Mouse (Mus musculus): ENCODE measurements around the gene Frat1. TPM values are rescaled to one million over a fixed set of nuclear protein-coding genes. Genes with fewer than 3 reads are reported as not detected.
A peak's percentile ranks its signal among the peaks of the same experiment; 100 is the strongest.
"Not testable (repeated sequence)": the region's sequence is repeated elsewhere in the genome, so short reads cannot be mapped to it uniquely, and the experiment has no call there.

Gene Frat1
- polyA plus RNA-seq, 1 experiment = 7.6 TPM

DNA sequence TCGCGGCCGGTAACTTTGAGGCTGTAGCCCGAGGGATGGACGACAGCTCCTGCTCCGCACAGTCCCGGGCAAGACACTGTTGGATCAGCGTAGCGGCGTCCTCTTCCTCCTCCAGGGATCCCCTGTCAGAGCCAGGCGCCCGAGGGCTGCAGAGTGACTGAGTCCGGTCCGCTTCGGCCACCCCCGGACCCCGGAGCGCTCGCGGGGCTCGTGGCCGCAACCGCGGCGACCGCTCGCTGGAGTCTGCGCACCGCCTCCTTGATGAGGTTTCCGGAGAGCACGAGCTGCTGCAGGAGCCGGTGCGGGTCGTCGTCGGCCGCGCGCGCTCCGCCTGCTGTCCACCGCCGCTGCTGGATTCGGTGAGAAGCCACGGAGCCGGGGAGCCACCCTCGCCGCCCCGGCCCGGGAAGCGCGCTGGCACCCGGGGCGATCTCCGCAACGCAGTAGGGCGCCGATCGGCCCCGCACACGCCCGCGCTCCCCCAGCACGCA, 17.4 kb downstream of the Frat1 start:
- no peaks in the 10 kb centered on the region for H3K36me3 ChIP-seq (ENCODE audit: control insufficient read depth, insufficient read depth, low read length)
- H3K27ac ChIP-seq (ENCODE audit: insufficient read depth, low read length) = peak overlapping the region; percentile 97; the same call in 1 of the 2 replicates
- peaks cover 12% of the 10 kb centered on the region; the same call in 1 of the 2 replicates for H3K4me1 ChIP-seq (ENCODE audit: control insufficient read depth, insufficient read depth, insufficient read length)
- no peak for TF ChIP-seq CTCF (IDR thresholded peaks at IDR 0.05; ENCODE audit: extremely low read depth, insufficient read depth, insufficient read length, insufficient replicate concordance)
- no peak for TF ChIP-seq POLR2A (IDR thresholded peaks at IDR 0.05; ENCODE audit: low read depth, low read length)
- peaks cover 3% of the 10 kb centered on the region; the same call in 1 of the 2 replicates for H3K27me3 ChIP-seq (ENCODE audit: control insufficient read depth, insufficient read depth, low read length)
- peak in 1 of 2 experiments; percentile 30 for DNase-seq (ENCODE audit: low read depth in 1 of 2, low spot score in 2 of 2)
- WGBS = under 1% methylated on average over 64 of the region's 64 CpGs
- peak overlapping the region; percentile 63 for H3K4me3 ChIP-seq (ENCODE audit: extremely low read depth, insufficient read depth, insufficient read length)

DNA sequence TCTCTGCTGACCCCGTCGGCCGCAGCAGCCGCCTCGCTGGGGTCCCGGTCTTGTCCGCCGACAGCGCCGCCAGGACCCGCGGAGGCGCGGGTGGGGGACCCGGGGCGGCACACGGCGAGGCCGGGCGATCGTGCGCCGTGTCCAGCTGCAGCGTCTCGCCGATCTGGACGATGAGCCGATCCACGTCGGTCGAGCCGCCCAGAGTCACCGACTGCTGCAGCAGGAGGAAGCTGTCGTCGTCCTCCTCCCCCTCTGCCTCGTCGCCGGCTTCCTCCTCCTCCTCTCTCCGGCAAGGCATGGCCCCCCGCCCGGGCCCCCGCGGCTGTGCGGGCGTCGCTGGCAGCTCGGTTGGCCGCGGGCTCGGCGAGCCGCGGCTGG, 17.8 kb downstream of the Frat1 start:
- not testable (repeated sequence) for H3K27me3 ChIP-seq (ENCODE audit: control insufficient read depth, insufficient read depth, low read length); H3K36me3 ChIP-seq (ENCODE audit: control insufficient read depth, insufficient read depth, low read length); DNase-seq (ENCODE audit: low read depth in 1 of 2, low spot score in 2 of 2)
- peak overlapping the region; percentile 97 for H3K27ac ChIP-seq (ENCODE audit: insufficient read depth, low read length)
- under 1% methylated on average over 51 of the region's 53 CpGs for WGBS
- H3K4me3 ChIP-seq (ENCODE audit: extremely low read depth, insufficient read depth, insufficient read length) = peak overlapping the region; percentile 63
- peaks cover 12% of the 10 kb centered on the region; the same call in 1 of the 2 replicates for H3K4me1 ChIP-seq (ENCODE audit: control insufficient read depth, insufficient read depth, insufficient read length)

DNA sequence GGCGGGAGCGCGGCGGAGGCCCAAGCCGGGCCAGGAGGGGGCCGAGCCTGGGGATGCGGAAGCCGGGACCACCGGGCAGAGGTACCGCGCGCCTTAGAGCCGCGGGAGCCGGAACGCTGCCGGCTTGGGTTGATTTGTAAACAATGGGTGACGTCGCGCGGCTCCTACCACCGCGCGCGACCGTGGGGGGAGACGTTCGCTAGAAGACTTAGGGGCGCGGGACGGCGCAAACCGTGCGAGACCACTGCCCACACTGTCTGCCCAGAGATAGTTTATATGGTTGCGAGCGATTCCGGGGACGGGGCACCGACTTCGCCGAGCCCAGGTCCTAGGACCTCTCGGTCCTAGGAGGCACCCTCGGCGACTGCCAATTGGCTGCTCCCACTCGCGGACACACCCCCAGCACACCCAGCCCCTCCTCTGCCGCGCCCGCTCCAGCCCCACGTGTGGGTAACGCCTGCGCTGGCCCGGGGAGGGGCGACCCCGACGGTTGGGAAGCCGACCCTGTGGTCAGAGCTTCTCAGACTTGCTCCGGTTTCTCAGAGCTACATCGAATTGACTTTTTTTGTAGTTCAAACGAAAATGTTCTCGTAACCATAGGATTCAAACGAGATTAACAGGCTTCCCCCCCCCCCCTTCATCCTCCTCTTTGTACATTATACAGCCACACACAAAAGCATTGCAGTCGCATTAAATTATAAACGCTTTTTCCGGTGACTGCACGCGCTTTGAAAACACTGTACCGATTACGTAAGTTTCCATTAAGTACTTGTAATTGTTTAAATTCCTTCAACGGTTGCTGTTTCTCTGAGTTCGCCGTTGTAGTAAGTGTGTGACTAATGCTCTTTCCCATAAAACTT, 18.5 kb downstream of the Frat1 start, which contains the start of gene Frat2:
TSS of gene Frat2 (minus strand) at position 141 of the 860 bp plus-strand sequence.
- no peaks in the 10 kb centered on the region for H3K36me3 ChIP-seq (ENCODE audit: control insufficient read depth, insufficient read depth, low read length)
- peak within 1 kb of the TSS; percentile 63 for H3K4me3 ChIP-seq (ENCODE audit: extremely low read depth, insufficient read depth, insufficient read length)
- H3K27me3 ChIP-seq (ENCODE audit: control insufficient read depth, insufficient read depth, low read length) = peaks cover 3% of the 10 kb centered on the region; the same call in 1 of the 2 replicates
- no peak for TF ChIP-seq POLR2A (IDR thresholded peaks at IDR 0.05; ENCODE audit: low read depth, low read length)
- TF ChIP-seq CTCF (IDR thresholded peaks at IDR 0.05; ENCODE audit: extremely low read depth, insufficient read depth, insufficient read length, insufficient replicate concordance) = no peak
- under 1% methylated on average over 72 of the region's 72 CpGs for WGBS
- DNase-seq (ENCODE audit: low read depth in 1 of 2, low spot score in 2 of 2) = peak; percentile 85
- peak within 1 kb of the TSS; percentile 97 for H3K27ac ChIP-seq (ENCODE audit: insufficient read depth, low read length)
- H3K4me1 ChIP-seq (ENCODE audit: control insufficient read depth, insufficient read depth, insufficient read length) = peaks cover 12% of the 10 kb centered on the region; the same call in 1 of the 2 replicates

DNA sequence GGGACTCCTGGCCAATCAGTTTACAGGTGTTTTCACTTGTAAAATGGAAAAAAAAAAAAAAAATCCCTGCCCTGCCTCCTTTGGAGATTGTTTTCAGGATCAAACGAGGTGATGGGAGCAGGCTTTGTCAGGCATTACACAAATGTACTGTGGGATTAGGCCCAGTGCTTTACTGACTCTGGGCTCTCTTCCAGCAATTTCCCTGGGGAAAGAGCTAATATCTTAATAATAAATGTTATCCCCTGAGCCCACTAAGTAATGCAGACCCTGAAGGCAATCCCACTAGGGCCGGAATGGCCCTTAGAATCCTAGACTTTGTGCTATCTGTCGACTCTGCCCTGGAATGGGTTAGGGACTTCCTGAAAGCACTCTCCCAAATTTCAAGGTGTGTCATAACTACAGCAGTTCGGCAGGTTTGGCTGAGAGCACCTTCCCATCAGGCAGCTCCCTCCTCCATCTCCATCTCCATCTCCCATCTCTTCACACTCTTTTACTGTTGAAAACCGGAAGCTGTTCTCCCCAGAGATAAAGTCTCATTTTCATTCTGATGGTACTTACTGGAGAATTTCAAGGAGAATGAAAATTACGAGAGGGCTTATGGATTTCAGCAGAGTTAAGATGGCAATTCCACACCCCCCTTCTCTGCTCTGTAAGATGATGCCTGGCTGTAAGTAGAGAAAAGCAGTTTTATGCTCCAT, 20.4 kb downstream of the Frat1 start:
- 78% methylated on average over 6 of the region's 6 CpGs for WGBS
- Histone ChIP-seq H3K27ac (ENCODE audit: insufficient read depth, low read length) (no peak overlapping the region), H3K4me3 (ENCODE audit: extremely low read depth, insufficient read depth, insufficient read length) (no peak overlapping the region; the same call in 1 of the 2 replicates), H3K36me3 (ENCODE audit: control insufficient read depth, insufficient read depth, low read length) (no peaks in the 10 kb centered on the region), H3K4me1 (ENCODE audit: control insufficient read depth, insufficient read depth, insufficient read length) (peaks cover 12% of the 10 kb centered on the region; the same call in 1 of the 2 replicates), H3K27me3 (ENCODE audit: control insufficient read depth, insufficient read depth, low read length) (peaks cover 3% of the 10 kb centered on the region; the same call in 1 of the 2 replicates)
- DNase-seq (ENCODE audit: low read depth in 1 of 2, low spot score in 2 of 2) = no peak
- TF ChIP-seq CTCF (IDR thresholded peaks at IDR 0.05; ENCODE audit: extremely low read depth, insufficient read depth, insufficient read length, insufficient replicate concordance) = no peak
- TF ChIP-seq POLR2A (IDR thresholded peaks at IDR 0.05; ENCODE audit: low read depth, low read length) = no peak

DNA sequence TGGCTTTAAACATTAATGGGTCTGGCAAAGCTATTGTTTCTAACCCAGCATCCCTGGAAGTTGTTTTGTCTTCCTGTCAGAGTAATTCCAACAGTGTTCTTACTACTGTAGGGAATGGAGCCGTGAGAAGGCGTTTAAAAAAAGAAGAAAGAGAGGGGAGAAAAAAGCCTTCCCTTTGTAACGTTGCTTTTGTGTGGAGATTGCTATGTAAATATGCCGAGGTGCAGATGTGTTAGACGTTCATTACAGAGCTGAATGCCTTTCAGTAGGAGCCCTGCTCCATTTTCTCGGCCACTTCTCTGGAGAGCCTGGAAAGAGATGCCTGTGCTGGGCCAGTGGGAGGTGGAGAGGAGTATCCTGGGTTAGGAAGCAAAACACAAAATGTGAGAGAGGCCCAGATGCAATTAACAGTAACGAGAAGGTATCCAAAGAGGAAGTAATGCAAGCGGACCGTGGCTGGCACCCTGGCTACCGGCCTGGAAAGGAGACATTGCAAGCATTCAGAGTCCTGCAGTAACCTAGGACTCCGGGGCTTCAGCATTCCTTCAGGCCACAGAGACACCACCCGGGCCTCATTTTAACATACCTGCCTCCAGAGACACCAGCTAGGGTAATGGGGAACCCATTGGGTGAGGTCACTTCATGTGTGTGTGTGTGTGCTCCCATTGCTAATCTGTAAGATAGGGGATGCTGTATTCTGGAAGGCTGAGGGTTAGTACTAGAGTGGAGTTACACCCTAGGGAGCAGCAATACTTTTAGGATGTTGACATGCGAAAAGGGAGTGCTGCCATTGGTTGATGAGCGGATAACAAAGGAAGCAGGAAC, 21.2 kb downstream of the Frat1 start:
- TF ChIP-seq CTCF (IDR thresholded peaks at IDR 0.05; ENCODE audit: extremely low read depth, insufficient read depth, insufficient read length, insufficient replicate concordance) = no peak
- no peak for TF ChIP-seq POLR2A (IDR thresholded peaks at IDR 0.05; ENCODE audit: low read depth, low read length)
- Histone ChIP-seq H3K4me1 (ENCODE audit: control insufficient read depth, insufficient read depth, insufficient read length) (peaks cover 12% of the 10 kb centered on the region; the same call in 1 of the 2 replicates), H3K27ac (ENCODE audit: insufficient read depth, low read length) (peak overlapping the region; percentile 59), H3K36me3 (ENCODE audit: control insufficient read depth, insufficient read depth, low read length) (no peaks in the 10 kb centered on the region), H3K4me3 (ENCODE audit: extremely low read depth, insufficient read depth, insufficient read length) (no peak overlapping the region), H3K27me3 (ENCODE audit: control insufficient read depth, insufficient read depth, low read length) (peaks cover 3% of the 10 kb centered on the region; the same call in 1 of the 2 replicates)
- DNase-seq (ENCODE audit: low read depth in 1 of 2, low spot score in 2 of 2) = no peak
- 40% methylated on average over 14 of the region's 14 CpGs for WGBS

DNA sequence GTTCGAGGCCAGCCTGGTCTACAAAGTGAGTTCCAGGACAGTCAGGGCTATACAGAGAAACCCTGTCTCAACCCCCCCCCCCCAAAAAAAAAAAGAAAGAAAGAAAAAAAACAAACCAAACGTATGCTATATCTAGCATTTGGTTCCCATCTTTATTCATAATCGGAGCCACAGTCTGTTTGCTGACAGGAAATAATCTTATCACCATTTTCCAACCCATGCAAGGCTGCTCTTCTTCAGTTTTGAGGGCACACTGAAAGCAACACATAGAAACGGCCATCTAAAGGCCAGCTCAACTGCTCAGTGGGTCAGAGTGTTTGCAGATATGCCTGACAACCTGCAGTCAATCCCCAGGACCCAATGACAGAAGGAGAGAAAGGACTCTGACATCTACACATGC, 22.7 kb downstream of the Frat1 start:
- Histone ChIP-seq H3K27me3 (ENCODE audit: control insufficient read depth, insufficient read depth, low read length) (no peaks in the 10 kb centered on the region), H3K27ac (ENCODE audit: insufficient read depth, low read length) (no peak overlapping the region), H3K36me3 (ENCODE audit: control insufficient read depth, insufficient read depth, low read length) (no peaks in the 10 kb centered on the region), H3K4me1 (ENCODE audit: control insufficient read depth, insufficient read depth, insufficient read length) (peaks cover 6% of the 10 kb centered on the region; the same call in 1 of the 2 replicates), H3K4me3 (ENCODE audit: extremely low read depth, insufficient read depth, insufficient read length) (no peak overlapping the region)
- 79% methylated on average over 4 of the region's 4 CpGs for WGBS
- no peak for DNase-seq (ENCODE audit: low read depth in 1 of 2, low spot score in 2 of 2)
- TF ChIP-seq CTCF (IDR thresholded peaks at IDR 0.05; ENCODE audit: extremely low read depth, insufficient read depth, insufficient read length, insufficient replicate concordance) (no peak), POLR2A (IDR thresholded peaks at IDR 0.05; ENCODE audit: low read depth, low read length) (no peak)

All from spleen, adult 2 months (tissue).